Mouse (Mus musculus) skeletal muscle tissue, adult 2 months (tissue): ENCODE measurements at regions not wholly inside any gene's neighbourhood (a gene's known extent, or its start where the extent isn't known, plus 50 kb on each side); places are given as distances from the start of the nearest gene placed in this dataset.

Experiments
- DNase-seq: peaks from one replicate; pipeline ENCODE4 v3.0.0-alpha.2; 2012; ENCODE audit warnings: low read depth, low spot score

DNA sequence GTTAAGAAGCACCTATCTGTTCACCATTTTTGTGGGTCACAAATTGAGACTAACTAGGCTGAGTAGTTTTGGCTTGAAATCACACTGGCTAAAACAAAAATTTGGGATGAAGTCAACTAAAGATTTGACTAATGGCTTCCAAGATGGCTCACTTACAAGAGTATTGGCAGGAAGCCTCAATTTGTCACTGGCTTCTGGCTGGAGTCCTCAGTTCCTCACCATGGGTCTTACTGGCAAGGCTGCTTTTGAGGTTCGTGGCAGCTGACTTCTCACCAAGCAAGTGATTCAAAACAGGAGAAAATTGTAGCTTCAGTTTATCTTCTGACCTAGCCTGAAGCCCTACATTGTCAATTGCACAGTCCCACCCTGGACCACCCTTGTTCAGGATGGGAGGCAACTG is 250.0 kb upstream of the Nbea start:
- peak; percentile 22 for DNase-seq

DNA sequence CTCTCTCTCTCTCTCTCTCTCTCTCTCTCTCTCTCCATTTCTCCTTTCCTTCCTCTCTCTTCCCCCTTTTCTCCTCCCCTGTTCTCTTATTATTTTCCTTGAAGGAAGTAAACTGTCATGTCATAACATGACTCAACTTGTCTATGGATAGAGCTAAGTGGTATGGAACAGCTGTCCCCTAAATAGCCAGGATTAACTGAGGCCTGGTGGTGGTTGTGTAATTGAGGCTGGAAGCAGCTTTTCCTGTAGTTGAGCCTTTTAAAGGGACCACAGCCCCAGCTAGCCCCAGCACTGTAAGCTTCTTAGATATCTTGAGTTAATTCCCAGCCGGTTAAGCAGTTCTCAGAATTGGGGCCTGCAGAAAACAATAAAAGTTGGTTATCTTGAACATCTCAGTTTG is 243.7 kb upstream of the Nbea start:
- DNase-seq = no peak

- DNase-seq = no peak
Measured at GRCm38 (mm10) chr3:56397851-56398496, 214.5 kb upstream of the Nbea start.

- DNase-seq = no peak
Measured at GRCm38 (mm10) chr3:56393134-56393533, 209.6 kb upstream of the Nbea start.

DNA sequence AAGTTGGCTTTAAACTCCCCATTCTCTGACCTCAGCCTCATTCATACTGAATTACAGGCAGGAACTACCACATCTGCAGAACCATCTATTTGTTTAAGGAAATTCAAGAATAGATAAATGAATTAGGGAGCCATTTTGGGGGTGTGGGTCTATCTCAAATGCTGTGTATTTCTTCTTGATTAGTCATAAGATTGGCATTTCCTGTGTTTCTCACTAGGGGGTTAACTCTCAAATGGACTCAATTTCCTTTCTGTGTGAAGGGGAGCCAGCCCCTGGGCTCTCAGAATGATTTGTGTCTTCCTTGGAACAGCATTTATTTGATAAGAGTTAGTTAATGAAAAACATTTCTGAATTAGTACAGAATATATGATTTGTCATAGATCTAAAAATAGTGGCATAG is 196.8 kb upstream of the Nbea start:
- DNase-seq = no peak

DNA sequence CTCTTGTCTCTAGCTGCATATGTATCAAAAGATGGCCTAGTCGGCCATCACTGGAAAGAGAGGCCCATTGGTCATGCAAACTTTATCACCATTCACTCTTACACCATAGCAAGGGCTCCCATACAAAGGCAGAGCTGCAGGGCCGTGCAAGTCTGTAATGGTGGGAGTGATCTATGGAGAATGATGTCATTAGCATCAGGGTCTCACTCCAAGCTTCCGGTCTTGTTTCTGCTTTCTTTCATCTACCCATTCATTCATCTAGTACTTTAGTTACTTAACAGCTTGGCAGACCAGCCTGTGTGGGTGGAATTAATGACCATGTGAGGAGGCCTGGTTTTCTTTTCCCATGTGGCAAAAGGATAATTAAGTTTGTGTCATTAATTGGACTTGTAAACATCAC is 196.0 kb upstream of the Nbea start:
- no peak for DNase-seq

- DNase-seq = no peak
Measured at GRCm38 (mm10) chr3:56362543-56362942, 179.0 kb upstream of the Nbea start.

- DNase-seq = no peak
Measured at GRCm38 (mm10) chr3:56357035-56357701, 173.7 kb upstream of the Nbea start.

DNA sequence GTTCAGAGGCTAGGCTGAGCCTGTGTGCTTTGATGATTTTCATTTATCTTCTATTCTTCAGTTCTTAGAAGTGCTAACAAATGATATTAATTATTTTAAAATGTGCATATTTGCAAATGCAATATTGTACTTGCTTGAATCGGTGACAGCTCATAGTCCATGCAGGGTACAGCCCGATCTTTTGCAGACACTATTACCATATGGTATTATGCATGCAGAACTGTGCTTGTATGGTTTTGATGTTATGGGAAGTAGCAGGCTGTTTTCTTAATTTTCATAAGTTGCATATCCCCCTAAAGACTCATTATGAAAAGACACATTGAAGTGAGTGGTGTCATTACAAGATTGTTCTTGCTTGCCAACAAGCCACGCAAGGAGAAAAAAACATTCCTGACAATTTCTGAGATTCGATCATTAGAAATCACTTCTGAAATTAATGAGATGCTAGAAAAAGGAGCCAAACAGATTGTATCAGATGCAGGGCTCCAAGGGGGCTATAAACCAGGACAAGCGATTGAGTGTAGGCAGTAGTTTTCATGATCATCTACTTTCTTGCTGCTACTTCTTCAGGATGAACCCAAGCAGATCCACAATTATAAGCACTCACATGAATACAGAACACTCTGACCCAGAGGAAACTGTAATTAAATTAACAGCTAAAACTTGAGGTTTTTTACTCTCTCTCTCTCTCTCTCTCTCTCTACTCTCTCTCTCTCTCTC is 172.8 kb upstream of the Nbea start:
- no peak for DNase-seq
